Mouse (Mus musculus) right cerebral cortex, postnatal 4 days (tissue): ENCODE data around the gene Olfr884.

Source experiments
- DNase-seq: peaks from one replicate; pipeline ENCODE4 v3.0.0-alpha.2; 2022

Gene Olfr884

GRCm38 (mm10) chr9:38046255-38046654 is at the start of gene Olfr884:
Gene Olfr884, plus strand, starts transcription at chr9:38046555.
- DNase-seq = no peak

GRCm38 (mm10) chr9:37998581-37999204 is 47.7 kb upstream of the Olfr884 start:
- no peak for DNase-seq

GRCm38 (mm10) chr9:38000021-38000420 is 46.3 kb upstream of the Olfr884 start:
- DNase-seq = no peak

GRCm38 (mm10) chr9:38025508-38025907 is 20.8 kb upstream of the Olfr884 start, which contains the start of gene Olfr883:
Gene Olfr883, plus strand, starts transcription at chr9:38025808.
- DNase-seq = no peak

- no peak for DNase-seq
Observed at GRCm38 (mm10) chr9:38061022-38061421, 14.7 kb downstream of the Olfr884 start, which contains the start of gene Olfr885. Gene Olfr885, plus strand, starts transcription at chr9:38061322.

GRCm38 (mm10) chr9:38083772-38084171 is 37.4 kb downstream of the Olfr884 start, which contains the start of gene Olfr887:
Gene Olfr887, plus strand, starts transcription at chr9:38084072.
- no peak for DNase-seq
